Mouse (Mus musculus) megakaryocyte, adult 5-6 weeks (primary cell): Measurements from ENCODE around the gene Ahcyl2. TPM values are rescaled to one million over a fixed set of nuclear protein-coding genes. Genes with fewer than 3 reads are reported as not detected.

ENCODE experiments used
- ATAC-seq: 2 replicates; pipeline ENCODE4 v1.8.0; 2016; ENCODE audit warnings: mild to moderate bottlenecking, inconsistent platforms; ENCODE audit not compliant: poor library complexity, severe bottlenecking
- total RNA-seq, 2 experiments: library from RNA; stranded (forward) in 1 of 2; stranded (reverse) in 1 of 2; fragments of 153-499, 151-499 nt in 1 of 2; fragments of 221-1000, 200-1000 nt in 1 of 2; gene quantifications; 2 replicates each; pipeline versions ENCODE4 v1.2.3 to v1.2.4; 2015 to 2017

The Ahcyl2 gene
- total RNA-seq, 2 experiments from 2014 or later: 34.2 to 82.7 TPM

DNA sequence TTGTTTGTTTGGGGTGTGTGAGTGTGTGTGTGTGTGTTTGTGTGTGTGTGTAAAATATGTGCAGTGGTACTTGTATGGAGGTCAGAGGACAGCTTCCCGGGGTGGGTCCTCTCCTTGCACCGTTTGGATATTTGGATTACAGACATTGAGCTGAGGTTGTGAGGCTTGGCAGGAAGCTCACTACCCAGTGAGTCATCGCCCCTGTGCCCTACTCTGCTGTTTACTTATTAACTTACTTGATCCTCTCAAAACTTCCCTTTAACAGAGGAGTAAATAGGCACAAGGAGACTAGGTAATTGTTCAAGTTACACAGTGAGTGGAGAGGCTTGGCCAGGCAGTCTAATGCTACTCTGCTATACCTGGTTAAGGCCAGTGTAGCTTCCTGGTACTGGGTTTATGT, 81.0 kb downstream of the Ahcyl2 start:
- ATAC-seq: no peak

DNA sequence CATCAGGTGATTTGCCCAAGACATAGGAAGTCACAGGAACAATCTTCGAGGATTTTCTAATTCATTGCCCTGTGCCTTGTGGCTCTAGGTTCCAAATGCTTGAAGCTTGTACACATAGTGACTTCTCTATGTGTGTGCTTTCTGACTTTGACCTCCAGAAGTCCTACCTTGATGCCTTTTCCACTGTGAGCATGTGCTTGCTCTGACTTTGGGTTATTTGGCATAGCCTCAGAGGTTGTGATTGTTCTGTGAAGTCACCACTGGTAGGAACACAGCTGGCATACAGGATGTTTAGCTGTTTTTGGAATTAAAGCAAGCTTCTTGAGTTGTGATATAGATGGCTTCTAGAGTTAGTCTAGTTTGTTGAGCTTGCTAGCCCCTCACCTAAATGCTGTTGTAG, 82.3 kb downstream of the Ahcyl2 start:
- ATAC-seq: no peak

DNA sequence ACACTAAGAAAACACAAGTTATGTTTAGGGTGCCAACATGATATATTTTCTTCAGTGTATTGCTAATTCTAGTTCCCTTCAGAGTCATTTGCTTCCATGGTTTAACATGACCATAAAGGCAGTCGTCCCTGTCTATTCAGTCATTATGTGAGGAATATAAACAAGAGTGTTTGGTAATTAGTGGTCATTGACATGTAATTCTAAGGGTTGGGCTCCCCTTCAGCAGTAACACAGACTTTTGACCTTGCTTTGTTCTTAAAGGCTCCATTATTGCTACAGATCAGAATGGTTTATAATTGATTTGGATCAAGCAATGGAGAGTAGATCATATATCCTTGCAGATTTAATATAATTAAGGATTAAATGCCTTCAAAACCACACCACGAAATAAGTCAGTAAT, 82.9 kb downstream of the Ahcyl2 start:
- no peak for ATAC-seq

DNA sequence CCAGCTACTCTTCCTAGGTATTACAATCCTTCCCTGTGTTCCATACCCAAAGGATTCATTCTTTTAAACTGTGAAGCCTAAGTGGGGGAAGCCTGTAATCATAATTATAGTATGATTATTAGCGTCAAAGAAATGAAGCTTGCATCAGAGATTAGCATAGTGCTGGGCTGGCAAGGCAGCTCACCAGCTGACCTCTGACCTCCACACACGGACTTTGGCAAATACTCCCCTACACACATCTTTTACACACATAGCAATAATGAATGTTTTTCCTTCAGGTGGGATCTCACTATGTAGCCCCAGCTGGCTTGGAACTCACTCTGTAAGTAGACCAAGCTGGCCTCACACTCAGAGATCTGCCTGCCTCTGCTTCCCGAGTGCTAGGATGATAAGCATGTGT, 84.1 kb downstream of the Ahcyl2 start:
- no peak for ATAC-seq

DNA sequence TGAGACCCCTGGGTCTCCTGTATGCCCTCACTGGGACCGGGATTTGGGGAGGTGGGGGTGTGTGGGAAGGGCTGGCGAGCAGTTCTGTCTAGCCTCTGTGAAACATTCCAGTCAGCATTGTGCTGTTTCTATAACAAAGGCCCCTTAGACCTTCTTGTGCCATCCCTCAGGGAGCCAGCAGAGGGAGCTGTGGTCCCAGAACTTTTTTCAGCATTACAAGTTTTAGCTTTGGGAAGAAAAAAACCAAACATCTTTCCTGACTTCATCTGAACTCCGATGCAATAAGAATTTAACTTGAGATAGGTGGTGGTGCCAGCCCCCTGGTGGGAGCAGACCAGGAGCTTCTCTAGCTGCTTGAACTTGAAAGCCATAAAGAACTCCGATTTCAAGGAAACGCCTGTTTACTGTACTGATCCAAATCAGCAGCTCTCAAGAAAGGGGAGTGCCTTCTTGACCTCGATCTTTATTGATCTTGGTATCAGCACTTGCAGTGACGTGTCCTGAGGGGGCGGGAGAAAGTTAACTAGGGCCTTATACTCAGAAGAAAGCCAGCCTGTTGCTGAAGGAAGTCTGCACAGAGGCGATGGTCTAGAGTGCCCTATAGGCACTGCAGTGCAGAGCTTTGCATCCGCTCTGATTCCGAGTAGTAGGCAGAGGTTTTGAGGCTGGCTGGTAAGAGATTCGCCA, 85.5 kb downstream of the Ahcyl2 start:
- peak; percentile 51 for ATAC-seq

DNA sequence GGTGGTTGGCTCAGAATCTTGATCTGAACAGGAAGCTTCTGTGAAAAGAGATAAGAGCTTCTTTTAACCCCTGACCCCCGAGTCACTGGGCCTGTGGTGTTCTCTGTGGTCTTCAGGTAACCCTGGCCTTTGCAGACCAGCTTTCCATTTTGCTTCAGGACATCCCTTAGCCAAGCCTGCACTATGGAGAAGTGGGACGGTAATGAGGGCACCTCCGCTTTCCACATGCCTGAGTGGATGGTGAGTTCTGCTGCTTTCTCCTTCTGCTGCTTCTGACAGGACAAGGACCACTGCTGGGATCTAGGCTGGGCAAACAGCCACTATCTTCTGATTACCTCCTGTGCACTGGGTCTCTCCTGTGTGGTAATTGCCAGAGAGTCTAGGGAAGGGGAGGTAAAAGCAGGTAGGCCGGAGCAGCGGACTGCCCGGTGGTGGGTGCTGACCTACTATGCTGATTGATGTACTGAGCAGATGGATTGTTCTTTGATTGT, 86.1 kb downstream of the Ahcyl2 start:
- no peak; the same call in 1 of the 2 replicates for ATAC-seq

DNA sequence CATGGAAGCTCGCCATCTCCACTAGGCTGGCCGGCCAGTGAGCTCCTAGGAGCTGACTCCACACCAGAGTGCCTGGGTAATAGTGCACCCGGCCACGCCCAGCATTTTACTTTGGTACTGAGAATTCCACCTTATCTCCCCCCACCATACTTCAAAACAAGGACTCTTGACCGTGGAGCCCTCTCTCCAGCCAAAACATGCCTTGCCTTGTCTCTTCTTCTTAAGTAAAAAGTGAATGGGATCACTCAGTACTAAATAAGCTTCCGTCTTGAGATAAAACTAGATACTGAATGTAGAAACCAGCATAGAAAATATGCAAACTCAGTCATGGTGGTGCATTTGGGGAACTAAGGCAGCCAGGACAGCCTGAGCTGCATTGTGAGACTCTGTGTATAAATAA, 90.8 kb downstream of the Ahcyl2 start:
- no peak for ATAC-seq

DNA sequence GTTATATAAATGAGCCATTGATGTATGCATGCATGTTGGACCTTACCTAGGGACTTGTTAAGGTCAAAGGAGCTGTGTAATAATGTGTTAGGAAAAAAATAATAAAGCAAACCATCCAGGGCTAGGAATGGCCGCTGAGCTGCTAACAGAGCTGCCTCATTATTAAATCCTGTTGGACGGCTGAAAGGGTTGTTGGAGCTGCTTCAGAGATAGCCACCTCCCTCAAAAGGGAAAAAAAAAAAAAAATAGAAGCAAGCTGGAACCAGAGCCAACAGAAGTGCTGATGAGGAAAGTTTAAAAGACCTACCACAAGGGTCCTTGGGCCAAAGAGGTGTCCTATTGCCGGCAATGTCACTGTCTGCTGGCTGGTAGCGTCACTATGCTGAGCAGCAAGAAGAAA, 91.5 kb downstream of the Ahcyl2 start:
- no peak for ATAC-seq

DNA sequence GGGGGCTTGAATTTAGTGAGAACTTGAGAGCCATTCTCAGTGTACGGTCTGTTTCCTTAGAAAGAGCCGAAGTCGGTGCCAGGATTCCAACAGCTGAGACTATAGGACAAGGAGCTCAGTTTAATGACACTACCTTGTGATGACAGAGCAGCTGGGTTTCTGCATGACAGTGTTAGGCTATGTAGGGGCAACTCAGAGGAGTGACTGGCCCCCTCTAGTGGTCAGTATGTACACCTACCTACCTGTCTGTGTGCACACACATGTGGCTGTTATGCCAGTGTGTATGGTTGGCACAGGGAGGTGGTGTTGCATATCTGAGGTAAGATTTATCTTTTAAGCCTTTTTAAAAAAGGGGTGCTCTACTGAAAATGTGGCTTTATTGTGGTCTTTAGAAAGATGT, 92.4 kb downstream of the Ahcyl2 start:
- peak; percentile 62 for ATAC-seq

DNA sequence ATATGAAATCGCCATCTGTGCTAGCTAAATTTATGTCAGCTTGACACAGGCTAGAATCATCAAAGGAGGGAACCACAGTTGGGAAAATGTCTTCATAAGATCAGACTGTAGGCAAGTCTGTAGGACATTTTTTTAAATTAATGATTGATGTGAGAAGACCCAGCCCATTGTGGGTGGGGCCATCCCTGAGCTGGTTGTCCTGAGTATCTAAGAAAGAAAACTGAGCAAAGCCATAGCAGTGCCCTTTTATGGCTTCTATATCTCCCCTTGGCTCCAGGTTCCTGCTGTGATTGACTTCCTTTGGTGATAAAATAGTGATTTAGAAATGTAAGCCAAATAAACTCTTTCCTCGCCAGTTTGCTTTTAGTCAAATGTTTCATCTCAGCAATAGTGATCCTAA, 97.1 kb downstream of the Ahcyl2 start:
- ATAC-seq: no peak

DNA sequence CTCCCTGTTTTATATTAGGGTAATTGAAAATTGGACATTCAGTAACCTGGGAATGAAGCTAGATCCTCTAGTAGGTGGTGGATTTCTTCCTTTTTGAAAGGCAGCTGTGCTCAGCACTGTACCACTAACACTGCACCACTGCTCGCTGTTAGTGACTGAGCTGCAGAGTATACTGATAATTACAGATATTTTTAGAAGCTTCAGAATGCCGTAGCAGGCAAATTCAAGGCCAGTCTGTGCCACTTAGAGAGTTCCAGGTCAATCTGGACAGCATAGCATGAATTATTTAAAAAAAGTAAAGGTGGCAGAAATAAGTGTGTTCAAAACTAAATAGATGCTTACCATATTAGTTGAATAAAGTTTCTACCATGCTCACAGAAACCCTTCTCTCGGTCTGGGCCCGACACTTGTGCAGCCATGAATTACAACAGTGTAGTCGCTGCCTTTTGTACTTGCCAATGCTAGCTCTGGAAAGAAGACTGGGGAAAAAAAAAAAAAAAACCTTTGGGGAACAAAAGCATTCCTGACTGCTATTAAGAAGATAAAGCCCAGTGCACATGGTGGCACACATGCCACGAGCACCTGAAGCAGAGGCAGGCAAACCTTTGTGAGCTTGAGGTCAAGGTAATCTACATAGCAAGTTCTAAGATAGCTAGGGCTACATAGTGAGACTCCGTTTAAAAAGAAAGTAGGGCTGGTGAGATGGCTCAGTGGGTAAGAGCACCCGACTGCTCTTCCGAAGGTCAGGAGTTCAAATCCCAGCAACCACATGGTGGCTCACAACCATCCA, 99.3 kb downstream of the Ahcyl2 start:
- no peak for ATAC-seq

DNA sequence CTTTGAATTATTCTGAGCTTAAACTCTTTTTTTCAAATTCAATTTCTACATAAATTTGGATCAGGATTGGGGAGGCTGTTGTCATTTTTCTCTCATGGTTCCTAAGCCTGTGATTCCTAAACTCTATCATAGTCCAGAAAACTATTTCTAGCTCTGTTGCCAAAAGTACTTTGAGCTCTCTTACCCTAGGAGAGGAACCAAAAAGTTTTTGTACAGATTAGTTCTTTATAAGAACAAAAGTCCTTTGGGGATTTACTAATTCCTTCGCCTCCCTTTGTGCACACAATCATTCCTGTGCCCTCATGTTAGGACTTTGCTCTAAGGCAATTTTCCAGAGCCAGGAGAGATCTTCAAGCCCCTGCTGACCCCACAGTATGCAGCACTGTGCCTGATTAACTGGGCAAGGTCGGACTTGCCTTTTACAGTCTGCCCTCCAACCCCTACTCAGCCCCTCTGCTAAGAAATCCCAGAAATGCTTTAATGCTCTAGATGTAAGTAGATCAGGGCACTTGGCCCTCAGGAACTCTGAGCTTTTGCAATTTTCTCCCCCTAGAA, 100.6 kb downstream of the Ahcyl2 start:
- no peak for ATAC-seq

DNA sequence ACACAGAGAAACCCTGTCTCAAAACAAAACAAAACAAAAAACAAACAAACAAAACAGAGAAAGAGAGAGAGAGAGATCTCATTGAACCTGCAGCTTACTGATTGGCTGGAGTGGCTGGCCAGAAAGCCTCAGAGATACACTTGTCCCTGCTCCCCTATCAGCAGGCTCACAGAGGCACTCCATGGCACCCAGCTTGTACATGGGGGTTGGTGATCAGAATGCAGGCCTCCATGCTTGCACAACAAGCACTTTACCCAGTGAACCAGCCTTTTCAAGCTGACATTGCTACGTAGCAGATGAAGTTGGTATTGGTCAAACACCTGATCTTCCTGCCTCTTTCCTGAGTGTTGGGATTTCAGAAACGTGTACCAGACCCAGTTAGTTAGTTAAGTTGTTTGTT, 105.8 kb downstream of the Ahcyl2 start:
- no peak for ATAC-seq

DNA sequence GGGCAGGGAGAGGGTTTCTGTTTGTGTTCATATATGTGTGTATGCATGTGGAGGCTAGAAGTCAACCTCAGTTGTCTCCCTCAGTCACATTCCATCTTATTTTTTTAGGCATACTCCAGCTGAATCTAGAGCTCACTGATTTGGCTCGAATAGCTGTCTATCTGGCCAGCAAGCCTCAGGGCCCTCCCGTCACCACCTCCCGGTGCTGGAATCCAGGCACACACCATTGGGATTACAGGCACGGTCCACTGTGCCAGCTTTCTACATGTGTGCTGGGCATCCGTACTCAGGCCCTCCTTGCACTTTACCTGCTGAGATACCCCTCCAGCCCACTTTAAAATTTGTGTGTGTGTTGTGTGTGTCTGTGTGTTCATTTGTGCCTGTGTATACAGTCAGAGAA, 107.8 kb downstream of the Ahcyl2 start:
- no peak for ATAC-seq

DNA sequence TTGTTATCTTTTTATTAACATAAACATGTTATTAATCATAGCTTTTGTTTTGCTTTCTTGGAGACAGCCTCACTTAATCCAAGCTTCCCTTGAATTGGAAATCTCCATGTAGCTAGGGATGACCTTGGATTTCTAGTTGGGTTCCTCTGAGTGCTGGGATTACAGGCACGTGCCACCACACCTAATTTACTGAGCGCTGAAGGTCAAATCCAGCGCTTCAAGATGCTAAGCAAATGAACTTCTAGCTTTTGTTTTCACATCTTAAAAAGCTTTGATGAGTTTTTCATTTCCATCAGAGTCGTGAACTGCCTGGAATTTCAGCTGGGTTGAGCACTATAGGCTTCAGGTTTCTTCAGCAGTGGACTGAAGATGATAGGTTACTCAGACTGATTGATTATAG, 109.0 kb downstream of the Ahcyl2 start:
- no peak for ATAC-seq

DNA sequence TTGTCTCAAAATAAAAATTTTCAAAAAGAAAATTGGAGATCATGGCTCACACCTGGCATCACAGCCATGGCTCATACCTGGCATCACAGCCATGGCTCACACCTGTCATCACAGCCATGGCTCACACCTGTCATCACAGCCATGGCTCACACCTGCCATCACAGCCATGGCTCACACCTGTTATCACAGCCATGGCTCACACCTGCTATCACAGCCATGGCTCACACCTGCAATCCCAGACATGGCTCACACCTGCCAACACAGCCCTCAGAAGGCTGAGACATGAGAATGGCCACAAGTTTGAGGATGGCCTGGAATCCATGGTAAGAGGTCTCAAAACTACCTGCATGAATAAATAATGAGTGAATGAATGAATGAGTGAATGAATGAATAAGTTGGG, 111.8 kb downstream of the Ahcyl2 start:
- no peak for ATAC-seq

DNA sequence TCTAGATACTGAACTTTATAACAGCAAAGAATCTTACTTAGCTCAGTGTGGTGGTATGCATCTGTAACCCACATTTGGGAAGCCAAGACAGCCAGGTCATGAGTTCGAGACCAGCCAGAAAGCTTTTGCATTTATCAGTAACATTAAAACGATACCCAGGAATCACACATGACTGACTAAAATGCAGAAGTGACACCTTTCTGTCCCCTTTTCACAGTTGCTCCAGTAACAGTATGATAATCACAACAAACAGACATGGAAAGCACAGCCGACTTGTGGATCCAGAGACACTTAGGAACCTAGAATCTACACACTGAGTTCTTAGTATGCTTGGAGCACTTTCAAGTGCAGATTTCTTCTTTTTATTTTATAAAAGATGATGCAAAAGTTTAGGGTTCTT, 113.0 kb downstream of the Ahcyl2 start:
- ATAC-seq: no peak

DNA sequence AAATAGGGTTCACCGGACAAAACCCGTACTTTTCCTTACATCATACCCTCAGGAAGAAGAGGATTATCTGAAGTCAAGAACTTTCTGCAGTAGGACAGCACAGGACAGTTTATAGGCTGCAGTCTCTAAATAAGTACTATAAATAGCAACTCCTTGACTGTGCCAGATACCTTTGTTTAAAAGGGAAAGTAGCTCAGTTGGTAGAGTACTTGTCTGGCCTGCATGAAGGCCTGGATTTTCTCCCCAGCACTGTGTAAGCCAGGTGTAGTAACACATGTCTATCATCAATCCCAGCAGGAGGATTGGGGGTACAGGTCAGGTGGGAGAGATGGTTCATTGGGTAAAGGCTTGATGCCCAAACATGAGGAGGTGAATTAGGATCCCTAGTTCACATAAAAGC, 114.1 kb downstream of the Ahcyl2 start:
- ATAC-seq: no peak

DNA sequence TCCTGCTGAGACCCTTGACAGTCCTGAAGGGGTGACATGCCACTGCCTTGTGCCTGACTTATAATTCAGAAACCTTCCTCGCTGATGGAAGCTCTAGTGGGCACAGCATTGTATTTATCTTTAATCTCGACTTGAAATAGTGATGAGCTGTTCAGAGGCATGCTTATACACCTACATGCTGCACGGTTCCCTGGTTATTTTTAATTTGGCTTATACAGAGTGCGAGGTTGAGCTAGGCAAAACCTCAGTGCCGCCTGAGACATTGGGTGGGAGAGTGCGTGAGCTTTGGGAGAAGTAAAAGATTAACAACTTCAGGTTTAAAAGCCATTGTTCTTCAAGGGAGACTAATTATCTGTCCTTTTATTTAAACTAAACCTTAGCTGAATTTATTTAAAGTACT, 115.1 kb downstream of the Ahcyl2 start:
- no peak for ATAC-seq

DNA sequence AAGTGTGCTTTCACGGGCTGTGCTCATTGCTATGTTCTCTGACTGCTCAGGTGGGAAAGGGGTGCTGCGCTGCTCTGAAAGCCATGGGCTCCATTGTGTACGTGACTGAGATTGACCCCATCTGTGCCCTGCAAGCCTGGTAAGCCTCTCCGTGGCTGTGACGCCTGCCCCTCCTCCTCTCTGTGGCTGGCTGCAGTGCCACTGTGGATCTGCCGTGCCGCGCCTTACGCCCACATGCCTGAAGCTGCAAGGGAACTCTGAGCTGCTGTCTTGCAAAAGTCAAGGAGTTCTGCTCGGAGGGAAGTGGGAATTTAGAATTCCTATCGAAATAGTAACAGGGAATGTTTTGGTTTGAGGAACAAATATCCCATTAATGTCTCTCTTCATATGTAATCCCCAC, 123.3 kb downstream of the Ahcyl2 start:
- no peak for ATAC-seq

DNA sequence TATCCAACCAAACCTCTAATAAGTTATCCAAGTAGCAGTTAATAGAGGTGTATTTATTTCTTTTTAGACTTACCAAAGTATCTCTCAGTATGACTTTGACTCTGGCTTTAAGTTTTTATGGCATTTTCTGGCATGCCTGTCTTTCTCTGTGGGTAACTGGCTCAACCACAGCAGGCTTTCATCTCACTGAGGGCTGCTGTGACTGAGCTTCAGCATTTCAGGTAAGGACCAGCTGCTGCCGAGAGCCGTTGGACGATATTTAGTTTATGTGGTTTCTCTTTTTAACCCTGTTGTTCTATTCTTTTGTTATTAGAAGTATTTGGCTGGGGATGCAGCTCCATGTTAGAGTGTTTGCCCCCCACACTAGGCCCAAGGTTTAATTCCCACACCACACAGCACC, 129.2 kb downstream of the Ahcyl2 start:
- no peak for ATAC-seq

DNA sequence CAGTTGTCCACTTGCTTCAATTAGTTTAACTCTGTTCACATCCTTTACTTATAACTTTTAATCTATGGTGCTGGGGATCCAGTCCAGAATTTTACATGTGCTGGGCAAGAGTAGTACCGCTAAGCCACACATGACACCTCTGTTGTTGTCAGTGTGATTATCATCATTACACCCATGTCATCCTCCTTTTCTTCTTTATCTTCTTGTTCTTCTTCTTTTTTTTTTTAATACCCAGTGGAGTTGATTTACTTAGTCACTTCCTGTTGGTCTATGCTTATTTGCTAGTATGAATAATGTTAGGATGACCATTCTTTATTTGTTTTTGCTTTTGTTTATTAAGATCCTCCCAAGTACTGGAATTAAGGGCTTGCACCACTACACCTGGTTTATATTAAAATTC, 133.6 kb downstream of the Ahcyl2 start:
- no peak for ATAC-seq
